Mouse (Mus musculus) neural tube, embryonic 14.5 days (tissue): ENCODE measurements around the gene Fn1. TPM values are rescaled to one million over a fixed set of nuclear protein-coding genes. Genes with fewer than 3 reads are reported as not detected.

Source experiments
- ATAC-seq: fragments of 200-750 bp; cut with Nextera tagmentation; 2 replicates; pipeline ENCODE4 v1.8.0; 2017; ENCODE audit warnings: low read depth, mild to moderate bottlenecking, moderate TSS enrichment, moderate library complexity
- H3K27ac ChIP-seq: fragments of 300-500 bp; sonication (generic); 2 replicates; pipeline ENCODE4 v1.5.1; 2014; ENCODE audit warnings: low read depth, mild to moderate bottlenecking, control low read depth, low read length, moderate library complexity, mixed read lengths
- H3K27me3 ChIP-seq: fragments of 300-500 bp; sonication (generic); 2 replicates; pipeline ENCODE4 v1.6.1; 2014; ENCODE audit warnings: low read length; ENCODE audit not compliant: control insufficient read depth, insufficient read depth
- H3K36me3 ChIP-seq: fragments of 300-500 bp; sonication (generic); 2 replicates; pipeline ENCODE4 v1.6.1; 2014; ENCODE audit warnings: low read length, mixed read lengths; ENCODE audit not compliant: control insufficient read depth, insufficient read depth
- H3K4me1 ChIP-seq: fragments of 300-500 bp; sonication (generic); 2 replicates; pipeline ENCODE4 v1.6.1; 2014; ENCODE audit warnings: low read length; ENCODE audit not compliant: control insufficient read depth, insufficient read depth
- H3K4me2 ChIP-seq: fragments of 300-500 bp; sonication (generic); 2 replicates; pipeline ENCODE4 v1.6.1; 2014; ENCODE audit warnings: mild to moderate bottlenecking, low read depth, low read length, control low read depth
- H3K4me3 ChIP-seq: fragments of 300-500 bp; sonication (generic); 2 replicates; pipeline ENCODE4 v1.5.1; 2014; ENCODE audit warnings: low read depth, low read length, control low read depth, mixed read lengths
- H3K9ac ChIP-seq: fragments of 300-500 bp; sonication (generic); replicated peaks from 2 replicates; pipeline ENCODE4 v1.6.1; 2014; ENCODE audit warnings: low read depth, mild to moderate bottlenecking, control low read depth, low read length, mixed read lengths
- H3K9me3 ChIP-seq: fragments of 300-500 bp; sonication (generic); 2 replicates; pipeline ENCODE4 v1.6.1; 2016; ENCODE audit warnings: low read length; ENCODE audit not compliant: control insufficient read depth
- WGBS: fragments of 180-500 bp; shearing (Covaris S2); extraction: QIAGEN DNeasy Blood & Tissue Kit; methylation state at CpG from one replicate; pipeline ENCODE4 v1.1.7; 2014; 5-methylcytosine and 5-hydroxymethylcytosine counted together
- polyA plus RNA-seq: library from polyadenylated mRNA; unstranded; fragments of >200 nt; fragmentation: Nextera tagmentation; extraction: Ambion mirVana; gene quantifications from 2 replicates; pipeline ENCODE4 v1.2.1, GENCODE M21; 2014

Gene Fn1
- polyA plus RNA-seq, 1 experiment from 2014 or later = 18.5 TPM

GRCm38 (mm10) chr1:71642794-71643193, 10.2 kb downstream of the Fn1 start:
- no peak for ATAC-seq
- Histone ChIP-seq H3K4me3 (no peak overlapping the region), H3K4me2 (no peak overlapping the region)

DNA sequence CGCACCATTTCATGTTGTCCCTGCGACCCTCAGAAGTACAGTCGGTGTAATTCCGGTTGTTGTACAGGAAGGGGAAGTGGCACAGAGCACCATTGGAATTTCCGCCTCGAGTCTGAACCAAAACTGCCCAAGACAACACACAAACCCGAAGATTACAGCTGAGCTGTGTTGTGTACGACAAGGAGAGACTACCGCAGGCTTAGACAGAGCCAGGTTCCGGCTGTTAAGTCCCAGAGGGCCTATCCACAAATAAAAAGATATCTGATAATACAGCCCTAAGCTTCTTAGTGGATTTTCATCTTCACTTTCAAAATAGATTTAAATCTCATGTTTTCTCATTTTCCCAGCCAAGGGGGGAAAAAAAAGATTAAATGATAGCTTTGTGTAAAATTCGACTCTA, 11.8 kb downstream of the Fn1 start:
- H3K27me3 ChIP-seq = no peaks in the 10 kb centered on the region
- H3K36me3 ChIP-seq = no peaks in the 10 kb centered on the region
- H3K27ac ChIP-seq = no peak overlapping the region
- H3K4me1 ChIP-seq = no peaks in the 10 kb centered on the region
- no peak for ATAC-seq
- no peaks in the 10 kb centered on the region for H3K9me3 ChIP-seq
- no peak overlapping the region for H3K4me2 ChIP-seq
- no peak overlapping the region for H3K4me3 ChIP-seq
- no peak overlapping the region for H3K9ac ChIP-seq
- 95% methylated on average over 11 of the region's 11 CpGs for WGBS

More at GRCm38 (mm10) chr1:71642794-71643193, 10.2 kb downstream of the Fn1 start:
- Histone ChIP-seq H3K36me3 (no peaks in the 10 kb centered on the region), H3K27ac (no peak overlapping the region), H3K9ac (no peak overlapping the region), H3K9me3 (no peaks in the 10 kb centered on the region), H3K4me1 (no peaks in the 10 kb centered on the region), H3K27me3 (no peaks in the 10 kb centered on the region)
- 95% methylated on average over 10 of the region's 10 CpGs for WGBS

GRCm38 (mm10) chr1:71640157-71640556, 12.8 kb downstream of the Fn1 start:
- no peaks in the 10 kb centered on the region for H3K9me3 ChIP-seq
- no peak overlapping the region for H3K4me3 ChIP-seq
- no peaks in the 10 kb centered on the region for H3K36me3 ChIP-seq
- H3K27me3 ChIP-seq = no peaks in the 10 kb centered on the region
- H3K9ac ChIP-seq = no peak overlapping the region
- WGBS = 95% methylated on average over 8 of the region's 8 CpGs
- no peak overlapping the region for H3K27ac ChIP-seq
- no peak for ATAC-seq
- no peak overlapping the region for H3K4me2 ChIP-seq
- H3K4me1 ChIP-seq = no peaks in the 10 kb centered on the region

GRCm38 (mm10) chr1:71636665-71637064, 16.3 kb downstream of the Fn1 start:
- H3K4me1 ChIP-seq = no peaks in the 10 kb centered on the region
- WGBS = 97% methylated on average over 4 of the region's 4 CpGs

DNA sequence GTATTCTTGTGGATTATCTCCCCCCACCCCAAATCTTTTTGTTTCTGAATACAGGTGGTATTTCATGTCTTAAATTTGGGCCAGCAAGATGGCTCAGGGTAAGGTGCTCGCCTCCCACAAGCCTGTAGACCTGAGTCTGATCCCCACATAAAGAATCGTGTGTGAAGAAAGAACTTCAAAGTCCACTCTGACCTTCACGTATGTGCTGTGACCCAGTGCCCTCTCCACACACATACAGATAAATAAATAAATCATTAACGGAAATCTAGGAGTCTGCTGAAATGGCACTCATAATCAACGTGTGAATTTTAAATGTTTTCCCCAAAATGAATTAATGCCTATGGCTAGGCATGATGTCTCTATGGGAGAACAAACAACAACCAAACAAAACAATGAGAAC, 16.9 kb downstream of the Fn1 start:
- ATAC-seq = no peak
- no peaks in the 10 kb centered on the region for H3K27me3 ChIP-seq
- no peak overlapping the region for H3K9ac ChIP-seq
- H3K9me3 ChIP-seq = no peaks in the 10 kb centered on the region
- H3K27ac ChIP-seq = no peak overlapping the region
- no peak overlapping the region for H3K4me3 ChIP-seq
- H3K36me3 ChIP-seq = no peaks in the 10 kb centered on the region
- WGBS = 93% methylated on average over 5 of the region's 5 CpGs
- no peaks in the 10 kb centered on the region for H3K4me1 ChIP-seq
- no peak overlapping the region for H3K4me2 ChIP-seq

More at GRCm38 (mm10) chr1:71636665-71637064, 16.3 kb downstream of the Fn1 start:
- no peaks in the 10 kb centered on the region for H3K9me3 ChIP-seq
- H3K4me3 ChIP-seq = no peak overlapping the region
- no peak for ATAC-seq
- H3K9ac ChIP-seq = no peak overlapping the region
- no peaks in the 10 kb centered on the region for H3K27me3 ChIP-seq
- no peak overlapping the region for H3K27ac ChIP-seq
- no peak overlapping the region for H3K4me2 ChIP-seq
- H3K36me3 ChIP-seq = no peaks in the 10 kb centered on the region

- Histone ChIP-seq H3K27me3 (no peaks in the 10 kb centered on the region), H3K27ac (no peak overlapping the region), H3K9me3 (no peaks in the 10 kb centered on the region), H3K4me2 (no peak overlapping the region), H3K4me1 (no peaks in the 10 kb centered on the region), H3K4me3 (no peak overlapping the region), H3K36me3 (no peaks in the 10 kb centered on the region), H3K9ac (no peak overlapping the region)
- no peak for ATAC-seq
- WGBS = 97% methylated on average over 10 of the region's 10 CpGs
Observed at GRCm38 (mm10) chr1:71635101-71636014, 17.6 kb downstream of the Fn1 start.

GRCm38 (mm10) chr1:71634471-71634981, 18.5 kb downstream of the Fn1 start:
- Histone ChIP-seq H3K27ac (no peak overlapping the region), H3K4me1 (no peaks in the 10 kb centered on the region), H3K9ac (no peak overlapping the region), H3K4me2 (no peak overlapping the region), H3K4me3 (no peak overlapping the region), H3K9me3 (no peaks in the 10 kb centered on the region), H3K36me3 (no peaks in the 10 kb centered on the region), H3K27me3 (no peaks in the 10 kb centered on the region)
- WGBS = 94% methylated on average over 6 of the region's 6 CpGs
- ATAC-seq = no peak

DNA sequence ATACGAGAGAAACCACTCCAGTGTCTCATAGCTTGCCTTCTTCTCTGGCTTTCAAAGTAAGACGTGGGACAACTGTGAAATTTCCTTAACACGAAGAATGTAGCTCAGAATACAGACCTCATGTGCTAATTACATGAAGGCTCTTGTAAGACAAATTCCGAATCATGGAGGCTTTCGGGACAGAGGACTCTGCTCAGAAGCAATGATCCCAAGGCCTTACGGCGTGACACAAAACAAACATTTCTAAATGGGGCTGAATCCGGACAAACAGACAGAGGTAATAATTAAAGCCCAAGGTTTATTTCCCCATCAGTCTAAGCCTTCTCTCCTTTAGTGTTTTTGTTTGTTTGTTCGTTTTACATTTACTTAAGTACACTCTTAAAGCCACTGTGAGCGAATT, 20.6 kb downstream of the Fn1 start:
- no peak for ATAC-seq
- WGBS = 92% methylated on average over 10 of the region's 10 CpGs
- H3K9ac ChIP-seq = no peak overlapping the region
- H3K4me1 ChIP-seq = no peaks in the 10 kb centered on the region
- no peaks in the 10 kb centered on the region for H3K27me3 ChIP-seq
- H3K36me3 ChIP-seq = no peaks in the 10 kb centered on the region
- H3K4me3 ChIP-seq = no peak overlapping the region
- H3K9me3 ChIP-seq = no peaks in the 10 kb centered on the region
- H3K4me2 ChIP-seq = no peak overlapping the region
- H3K27ac ChIP-seq = no peak overlapping the region

DNA sequence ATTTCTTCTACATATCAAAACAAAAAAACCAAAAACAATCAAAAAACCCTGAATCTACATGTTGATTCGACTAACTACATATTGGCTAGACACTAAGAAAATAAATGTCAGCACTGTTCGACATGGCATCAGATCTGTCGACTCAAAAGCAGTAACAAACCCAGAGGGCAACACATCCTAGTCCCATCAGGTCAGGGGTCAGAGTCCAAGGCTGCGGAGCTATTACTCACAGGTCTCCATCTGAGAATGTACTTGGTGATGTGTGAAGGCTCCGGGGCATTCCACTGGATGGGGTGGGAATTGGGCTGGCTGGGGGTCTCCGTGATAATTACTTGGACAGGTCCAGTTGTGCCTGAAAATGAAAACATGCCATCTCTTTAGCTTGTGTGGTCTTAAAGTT, 21.2 kb downstream of the Fn1 start:
- ATAC-seq = no peak
- H3K36me3 ChIP-seq = no peaks in the 10 kb centered on the region

More for the DNA sequence above, 21.2 kb downstream of the Fn1 start:
- H3K9ac ChIP-seq = no peak overlapping the region
- H3K9me3 ChIP-seq = no peaks in the 10 kb centered on the region
- H3K4me2 ChIP-seq = no peak overlapping the region
- 90% methylated on average over 6 of the region's 6 CpGs for WGBS
- no peaks in the 10 kb centered on the region for H3K27me3 ChIP-seq
- no peaks in the 10 kb centered on the region for H3K4me1 ChIP-seq
- no peak overlapping the region for H3K4me3 ChIP-seq
- no peak overlapping the region for H3K27ac ChIP-seq
